Mouse (Mus musculus) embryonic fibroblast, embryonic 13.5 days (primary cell): ENCODE measurements around the gene Cuedc2.

ENCODE experiments used
- CTCF ChIP-seq: IDR thresholded peaks from 2 replicates; pipeline ENCODE4 v1.5.1; 2011; ENCODE audit warnings: mild to moderate bottlenecking, control low read depth, low read length, moderate library complexity, borderline replicate concordance; ENCODE audit not compliant: insufficient read depth
- POLR2A ChIP-seq: IDR thresholded peaks from 2 replicates; pipeline ENCODE4 v1.6.1; 2011; ENCODE audit warnings: low read depth, mild to moderate bottlenecking, control low read depth, low read length, moderate library complexity

DNA sequence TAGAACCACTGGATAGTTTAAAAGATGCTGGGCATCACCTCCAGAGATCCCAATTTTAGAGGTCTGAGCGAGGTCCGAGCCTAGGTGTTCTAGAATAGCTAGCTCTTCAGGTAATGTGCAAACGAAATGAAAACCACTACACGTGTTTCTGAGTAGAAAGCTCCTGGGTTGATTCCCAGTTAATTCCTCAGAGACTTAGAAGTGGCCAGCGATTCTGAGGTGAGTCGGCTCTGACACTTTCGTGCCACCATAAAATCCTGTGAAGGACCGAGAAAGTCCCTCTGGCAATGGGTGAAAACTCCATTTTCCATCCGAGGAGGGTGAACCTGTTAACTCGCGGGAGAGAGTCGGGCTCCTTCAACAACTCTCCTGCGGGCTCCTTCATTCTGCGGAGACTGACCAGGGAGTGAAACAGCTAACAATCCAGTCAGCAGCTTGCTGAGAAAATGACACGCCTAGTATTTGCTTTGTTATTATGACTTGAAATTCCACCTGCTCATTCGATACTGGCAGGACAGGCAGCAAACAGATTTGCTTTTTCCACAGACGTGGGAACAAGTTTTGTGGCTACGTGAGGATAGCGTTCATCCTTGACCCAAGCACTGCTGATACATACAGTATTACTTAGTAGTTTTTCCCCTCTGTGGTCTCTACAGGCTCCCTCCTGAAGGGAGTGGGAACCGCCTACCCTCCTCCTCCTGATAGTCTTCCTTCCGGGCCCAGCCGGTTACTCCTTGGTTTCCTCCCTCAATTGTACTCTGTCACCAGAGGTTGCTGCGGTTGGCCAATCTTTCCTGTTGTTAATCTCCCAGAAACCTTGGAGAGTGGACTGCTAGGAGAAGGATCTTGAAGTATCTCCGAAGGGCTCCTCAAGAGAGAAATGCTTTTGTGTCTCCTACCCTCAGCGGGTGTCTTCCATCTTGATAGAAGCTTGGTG is 19.1 kb upstream of the Cuedc2 start:
- no peak for TF ChIP-seq POLR2A
- no peak for TF ChIP-seq CTCF
